Mouse (Mus musculus): ENCODE data around the gene Slc16a6.

DNA sequence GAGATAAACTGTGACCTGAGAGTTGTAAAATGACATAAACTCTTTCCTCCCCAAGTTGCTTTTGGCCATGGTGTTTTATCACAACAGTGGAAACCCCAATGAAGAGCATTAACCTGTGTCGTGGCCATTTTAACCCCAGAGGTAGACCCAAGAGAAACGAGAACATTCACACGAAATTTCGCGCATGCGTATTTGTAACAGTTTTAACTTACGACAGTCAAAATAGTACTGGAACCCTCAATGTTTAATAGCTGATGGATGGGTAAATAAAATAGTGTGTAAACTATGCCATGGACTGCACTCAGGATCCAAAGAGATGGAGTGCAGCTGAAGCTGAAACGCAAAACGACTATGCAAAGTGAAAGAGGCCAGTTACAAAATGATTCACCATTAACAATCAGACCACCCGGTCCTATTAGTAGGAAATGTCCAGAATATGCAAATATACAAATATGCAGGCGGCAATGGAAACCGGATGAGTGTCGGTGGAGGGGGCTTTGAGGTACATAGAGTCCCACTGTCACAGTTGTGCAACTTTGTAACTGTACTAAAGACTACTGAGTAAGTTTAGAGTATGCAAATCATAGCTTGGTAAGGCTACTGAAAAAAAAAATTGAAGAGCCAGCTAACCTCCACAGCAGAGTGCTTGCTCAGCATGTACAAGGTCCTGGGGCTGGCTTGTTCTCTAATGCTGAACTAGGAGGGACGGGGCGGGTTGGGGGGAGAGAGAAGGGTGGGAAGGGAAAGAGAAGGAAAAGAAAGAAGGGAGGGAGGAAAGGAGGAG is 63.0 kb downstream of the Slc16a6 start:
- TF ChIP-seq GATA1 (IDR thresholded peaks at IDR 0.05; ENCODE audit: borderline replicate concordance, low read length) (no peak), FLI1 (IDR thresholded peaks at IDR 0.05; ENCODE audit: low read length) (no peak)
